Mouse (Mus musculus): Measurements from ENCODE around the gene L1cam.

- TF ChIP-seq CTCF (IDR thresholded peaks at IDR 0.05) (no peak), EP300 (IDR thresholded peaks at IDR 0.05) (no peak)
Observed at GRCm38 (mm10) chrX:73880194-73881035, 15.5 kb downstream of the L1cam start.
